Mouse (Mus musculus) right cerebral cortex, postnatal 25 days (tissue): ENCODE results near the gene Dnajc1.

Experiments
- DNase-seq: peaks from one replicate; pipeline ENCODE4 v3.0.0; 2022

The Dnajc1 gene

GRCm38 (mm10) chr2:18285175-18285574 is 107.5 kb downstream of the Dnajc1 start:
- no peak for DNase-seq

DNA sequence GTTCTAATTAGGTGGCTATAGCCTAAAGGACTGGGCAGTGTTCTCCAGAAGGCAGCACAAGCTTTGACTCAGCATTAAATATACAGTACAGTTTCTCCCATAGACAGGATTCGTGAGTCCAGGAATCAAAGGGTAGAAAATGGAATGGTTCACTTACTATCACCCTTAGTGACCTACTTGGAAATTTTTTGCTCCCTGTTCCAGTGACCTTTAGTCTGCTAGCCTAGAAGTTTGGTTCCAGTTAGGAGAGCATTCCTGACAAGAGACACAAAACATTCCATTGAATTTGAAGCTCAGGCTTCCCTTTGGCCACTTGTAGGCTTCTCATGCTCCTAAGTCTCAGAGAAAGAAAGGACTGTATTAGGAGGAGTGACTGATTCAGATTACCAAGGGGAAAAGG is 126.9 kb downstream of the Dnajc1 start:
- DNase-seq, result no peak

DNA sequence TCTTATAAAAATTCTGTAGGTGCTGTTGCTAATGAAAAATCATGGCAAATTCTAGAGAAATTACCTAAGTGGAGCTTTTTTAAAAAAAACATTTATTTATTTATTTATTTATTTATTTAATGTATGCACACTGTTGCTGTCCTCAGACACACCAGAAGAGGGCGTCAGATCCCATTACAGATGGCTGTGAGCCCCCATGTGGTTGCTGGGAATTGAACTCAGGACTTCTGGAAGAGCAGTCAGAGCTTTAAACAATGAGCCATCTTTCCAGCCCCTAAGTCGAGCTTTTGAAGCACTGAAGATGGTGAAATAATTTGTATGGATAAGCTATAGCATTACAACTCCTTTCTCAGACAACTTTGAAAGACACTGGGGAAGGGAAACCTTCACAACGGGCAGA is 128.1 kb downstream of the Dnajc1 start:
- DNase-seq, result no peak

GRCm38 (mm10) chr2:18262298-18262697 is 130.3 kb downstream of the Dnajc1 start:
- no peak for DNase-seq

- DNase-seq, result no peak
Measured at GRCm38 (mm10) chr2:18249224-18249623, 143.4 kb downstream of the Dnajc1 start.

- no peak for DNase-seq
Measured at GRCm38 (mm10) chr2:18235524-18235923, 157.1 kb downstream of the Dnajc1 start.

DNA sequence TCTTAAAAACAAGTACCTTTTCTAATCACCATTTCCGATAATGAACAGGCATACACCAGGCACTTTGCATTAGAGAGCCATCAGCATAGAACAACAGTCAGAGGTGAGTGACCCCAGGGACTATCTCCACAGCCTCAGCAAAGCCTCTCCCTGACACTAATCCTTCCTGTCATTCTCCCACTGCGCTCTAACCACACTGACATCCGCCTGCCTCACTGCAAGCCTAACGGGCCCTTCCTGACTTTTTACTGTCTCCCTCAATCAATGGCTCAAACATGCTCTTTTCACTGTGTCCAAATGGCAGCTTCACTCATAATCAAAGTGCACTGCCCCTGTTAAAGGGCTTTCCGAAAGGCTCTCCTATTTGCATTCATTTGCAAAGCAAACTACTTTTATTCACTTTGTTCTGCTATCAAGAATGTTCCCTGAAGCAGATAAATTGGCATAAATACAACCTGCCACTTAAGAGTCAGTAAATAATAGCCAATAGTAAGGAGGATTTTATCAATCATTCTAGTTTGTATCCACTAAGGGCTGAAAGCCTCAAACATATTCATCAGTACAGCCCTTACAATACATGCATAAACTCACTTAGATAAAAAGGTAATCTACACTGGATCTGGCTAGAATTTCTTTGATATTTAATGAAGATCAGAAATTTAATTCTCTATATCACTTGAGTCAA is 159.6 kb downstream of the Dnajc1 start:
- DNase-seq, result no peak

GRCm38 (mm10) chr2:18231143-18231542 is 161.5 kb downstream of the Dnajc1 start:
- no peak for DNase-seq

- DNase-seq, result no peak
Measured at GRCm38 (mm10) chr2:18229279-18229678, 163.4 kb downstream of the Dnajc1 start.

GRCm38 (mm10) chr2:18228486-18229062 is 164.1 kb downstream of the Dnajc1 start:
- no peak for DNase-seq

- no peak for DNase-seq
Measured at GRCm38 (mm10) chr2:18219569-18219968, 173.1 kb downstream of the Dnajc1 start.

- no peak for DNase-seq
Measured at GRCm38 (mm10) chr2:18219136-18219535, 173.5 kb downstream of the Dnajc1 start.

DNA sequence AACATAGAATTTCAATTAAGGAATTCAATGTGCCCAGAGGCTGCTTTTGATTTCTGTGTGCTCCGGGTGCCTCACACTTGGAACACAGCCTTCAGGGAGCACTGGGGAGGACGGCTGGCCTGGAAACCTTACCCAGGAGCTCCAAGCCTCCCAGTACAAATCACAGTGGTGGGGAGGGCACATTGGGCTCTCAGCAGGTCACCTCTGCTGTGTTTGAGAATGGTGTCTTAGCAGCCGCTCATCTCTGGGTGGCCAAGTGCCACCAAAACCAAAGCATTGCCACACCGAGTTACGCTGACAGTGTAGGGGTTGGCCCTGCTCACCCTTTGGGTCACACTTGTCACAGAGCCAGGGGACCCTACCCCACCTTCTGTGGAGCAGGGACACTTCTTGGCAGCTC is 174.1 kb downstream of the Dnajc1 start:
- DNase-seq, result no peak

DNA sequence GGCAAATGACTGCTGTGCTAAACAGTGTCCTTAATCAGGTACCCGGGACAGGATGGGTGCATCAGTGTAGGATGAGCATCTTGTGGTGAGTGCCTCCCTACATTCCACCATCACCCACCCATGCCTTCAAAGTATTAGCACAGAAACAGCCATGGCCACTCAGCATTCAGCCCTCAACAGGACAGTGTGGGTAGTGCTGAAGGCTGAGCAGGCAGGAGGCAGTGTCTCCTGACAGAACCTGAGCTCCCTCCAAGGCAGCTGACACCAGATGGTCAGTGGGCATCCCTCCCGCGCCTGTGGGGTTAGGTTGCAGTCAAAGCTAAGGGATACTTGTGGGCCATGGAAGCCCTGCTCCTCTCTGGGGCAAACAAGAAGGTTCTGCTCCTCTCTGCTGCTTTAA is 174.8 kb downstream of the Dnajc1 start:
- no peak for DNase-seq

DNA sequence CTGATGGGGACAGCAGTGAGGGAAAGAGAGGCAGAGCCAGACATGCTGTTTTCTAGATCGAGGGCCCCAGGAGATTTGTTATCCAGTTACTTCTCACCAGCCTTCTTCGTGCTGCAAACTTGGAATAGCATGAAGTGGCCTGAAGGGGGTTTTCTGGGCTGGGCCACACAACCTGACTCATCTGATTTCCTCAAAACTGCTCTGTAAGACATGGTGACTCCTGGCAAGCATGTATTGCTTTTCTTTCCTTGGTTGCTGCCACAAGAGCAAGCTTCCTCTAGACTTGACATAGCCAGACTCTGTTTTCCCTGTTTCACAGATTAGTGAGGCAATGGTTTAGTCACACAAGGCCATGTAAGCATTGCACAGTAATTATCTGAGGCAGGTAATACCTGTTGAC is 178.6 kb downstream of the Dnajc1 start:
- no peak for DNase-seq

DNA sequence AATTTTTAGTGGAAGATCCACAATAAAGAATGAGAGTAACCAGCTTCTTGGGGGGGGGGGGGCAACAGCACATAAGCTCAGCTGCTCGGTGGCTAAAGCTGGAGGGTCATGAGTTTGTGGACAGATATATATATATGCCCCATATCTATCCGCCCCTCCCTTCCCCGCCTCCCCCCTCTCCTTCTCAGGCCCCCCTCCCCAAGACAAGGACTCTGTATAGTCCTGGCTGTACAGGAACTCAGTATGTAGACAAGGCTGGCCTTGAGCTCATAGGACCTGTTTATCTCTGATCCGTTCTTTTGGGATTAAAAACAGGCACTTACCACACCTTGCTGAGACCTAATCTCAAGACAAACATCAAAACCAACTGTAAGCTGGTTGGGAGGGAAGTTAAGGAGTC is 182.7 kb downstream of the Dnajc1 start:
- DNase-seq, result no peak

GRCm38 (mm10) chr2:18209211-18209823 is 183.3 kb downstream of the Dnajc1 start:
- no peak for DNase-seq

DNA sequence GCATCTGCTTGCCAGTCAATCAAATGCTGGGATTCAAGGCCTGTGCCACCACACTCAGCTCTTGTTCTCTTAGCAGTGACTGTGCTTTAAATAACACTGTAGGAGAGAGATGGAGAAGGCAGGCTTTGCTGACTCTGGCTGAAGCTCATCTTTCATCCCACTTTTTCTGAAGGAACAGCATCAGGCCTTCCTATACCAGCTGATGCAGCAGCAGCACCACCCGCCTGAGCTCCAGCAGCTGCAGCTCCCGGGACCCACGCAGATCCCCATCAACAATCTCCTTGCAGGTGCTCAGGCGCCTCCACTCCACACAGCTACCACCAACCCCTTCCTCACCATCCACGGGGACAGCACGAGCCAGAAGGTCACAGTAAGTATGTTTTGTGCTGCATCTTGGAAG is 184.1 kb downstream of the Dnajc1 start:
- DNase-seq, result peak; percentile 51

DNA sequence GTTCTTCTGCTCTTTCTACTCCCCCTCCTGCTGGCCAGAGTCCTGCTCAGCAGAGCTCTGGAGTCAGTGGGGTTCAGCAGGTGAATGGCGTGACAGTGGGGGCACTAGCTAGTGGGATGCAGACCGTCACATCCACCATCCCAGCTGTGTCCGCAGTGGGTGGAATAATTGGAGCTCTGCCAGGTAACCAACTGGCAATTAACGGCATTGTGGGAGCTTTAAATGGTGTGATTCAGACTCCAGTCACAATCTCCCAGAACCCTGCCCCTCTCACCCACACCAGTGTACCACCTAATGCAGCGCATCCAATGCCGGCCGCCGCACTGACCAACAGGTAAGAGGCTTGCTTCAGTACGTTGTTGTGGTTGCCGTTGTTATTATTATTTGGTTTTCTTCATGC is 185.8 kb downstream of the Dnajc1 start:
- peak; percentile 31 for DNase-seq

DNA sequence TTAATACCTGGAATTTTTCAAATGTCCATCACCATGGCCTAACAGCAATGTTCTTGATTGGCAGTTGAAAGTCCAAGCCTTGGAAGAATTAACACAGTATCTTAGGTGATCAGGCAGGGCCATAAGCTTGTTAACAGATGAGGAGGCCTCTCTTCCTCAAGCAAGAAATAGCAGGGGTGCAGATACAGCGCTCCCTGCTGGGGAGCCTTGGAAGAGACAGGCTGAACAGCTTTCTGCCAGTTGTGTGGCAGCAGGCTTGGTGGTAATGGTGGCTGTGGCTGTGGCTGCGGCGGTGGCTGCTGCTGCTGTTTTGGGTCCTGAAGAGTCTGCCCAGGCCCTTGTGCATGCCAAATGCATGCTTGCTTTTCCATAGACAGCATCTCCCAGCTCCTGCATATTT is 187.5 kb downstream of the Dnajc1 start:
- DNase-seq, result no peak

GRCm38 (mm10) chr2:18202923-18203322 is 189.7 kb downstream of the Dnajc1 start:
- no peak for DNase-seq

DNA sequence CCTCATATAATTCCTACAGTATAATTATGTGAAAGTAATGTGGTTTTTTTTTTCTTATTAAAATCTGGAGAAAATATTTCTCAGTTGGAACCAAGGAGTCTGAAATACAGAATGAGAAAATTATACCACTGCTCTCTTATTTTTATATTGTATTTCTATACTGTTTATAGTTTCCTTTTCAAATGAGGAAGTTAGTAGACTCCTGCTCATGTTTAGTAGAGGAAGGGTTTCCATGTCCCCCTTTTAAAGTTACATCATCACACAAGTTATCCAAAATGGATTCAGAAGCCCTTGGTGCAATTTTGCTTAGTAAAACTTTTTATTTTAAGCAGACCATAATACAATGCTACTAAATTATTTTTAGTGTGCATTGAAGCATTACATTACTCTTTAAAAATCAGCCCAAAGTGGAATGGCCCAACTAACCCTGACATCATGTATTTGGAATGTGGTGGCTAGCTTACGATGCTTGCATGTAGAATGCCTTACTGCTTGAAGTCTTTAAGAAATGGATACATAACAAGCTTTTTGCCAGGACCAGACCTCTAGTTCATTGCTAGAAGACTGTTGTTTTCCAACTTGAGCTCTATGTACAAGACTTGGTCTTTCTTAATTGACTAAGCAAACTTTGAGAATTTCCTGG is 190.7 kb downstream of the Dnajc1 start:
- DNase-seq, result no peak

DNA sequence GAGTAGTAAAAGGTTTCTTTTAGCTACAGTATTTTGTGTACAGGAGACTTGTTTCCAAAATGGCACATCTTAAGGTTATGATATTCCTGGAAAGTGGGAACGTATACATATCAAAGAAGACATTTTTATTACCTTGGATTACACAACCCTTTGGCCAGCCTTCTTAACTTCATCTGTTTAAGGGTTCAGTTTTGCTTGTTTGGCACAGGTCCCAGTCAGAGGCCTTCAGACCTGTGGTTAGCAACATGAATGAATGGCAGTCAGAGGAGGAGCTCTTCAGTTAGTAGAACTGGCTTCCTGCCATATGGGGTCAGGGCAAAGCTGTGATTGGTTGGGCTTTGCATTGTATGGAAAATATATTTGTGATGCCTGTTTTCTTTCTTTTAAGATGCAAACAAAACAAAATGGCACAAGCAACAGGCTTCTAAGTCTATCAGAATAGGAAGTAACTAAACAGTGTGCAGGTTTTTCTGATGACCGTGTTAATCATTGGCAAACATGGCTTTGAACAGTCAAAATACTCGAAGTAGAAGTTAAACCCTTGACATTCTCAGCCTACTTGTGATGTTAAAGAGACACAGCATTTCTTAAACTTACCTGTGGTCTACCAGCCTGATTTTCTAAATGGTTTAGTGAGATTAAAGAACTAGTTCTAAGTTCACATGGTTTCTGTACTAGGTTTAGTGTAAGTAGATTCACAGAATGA is 196.8 kb downstream of the Dnajc1 start:
- DNase-seq, result no peak
